Mouse (Mus musculus) embryo, embryonic 11.5 days (tissue): ENCODE results near the gene Ankrd13a.
A peak's percentile ranks its signal among the peaks of the same experiment; 100 is the strongest.
"Not testable (repeated sequence)": the region's sequence is repeated elsewhere in the genome, so short reads cannot be mapped to it uniquely, and the experiment has no call there.

Experiments used
- DNase-seq: peaks from one replicate; pipeline ENCODE4 v3.0.0-alpha.2; 2012; ENCODE audit warnings: low read depth, low spot score

Ankrd13a gene

DNA sequence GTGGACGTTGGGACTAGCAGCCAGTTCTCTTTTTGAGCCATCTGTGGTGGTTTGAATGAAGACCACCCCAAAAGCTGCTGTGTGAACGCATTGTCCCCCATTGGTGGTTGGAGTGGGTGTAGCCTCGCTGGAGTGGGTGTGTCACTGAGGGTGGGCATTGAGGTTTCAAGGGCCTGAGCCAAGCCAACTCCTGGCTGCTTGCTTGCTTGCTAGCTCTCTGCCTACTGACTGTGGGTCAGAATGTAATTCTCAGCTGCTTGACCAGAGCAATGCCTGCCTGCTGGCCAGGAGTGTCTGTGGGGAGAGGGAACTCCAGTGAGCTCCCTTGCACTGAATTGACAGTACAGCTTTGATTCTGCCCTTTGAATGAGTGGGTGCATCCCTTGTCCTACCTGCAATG, 55.3 kb downstream of the Ankrd13a start:
- DNase-seq: no peak

DNA sequence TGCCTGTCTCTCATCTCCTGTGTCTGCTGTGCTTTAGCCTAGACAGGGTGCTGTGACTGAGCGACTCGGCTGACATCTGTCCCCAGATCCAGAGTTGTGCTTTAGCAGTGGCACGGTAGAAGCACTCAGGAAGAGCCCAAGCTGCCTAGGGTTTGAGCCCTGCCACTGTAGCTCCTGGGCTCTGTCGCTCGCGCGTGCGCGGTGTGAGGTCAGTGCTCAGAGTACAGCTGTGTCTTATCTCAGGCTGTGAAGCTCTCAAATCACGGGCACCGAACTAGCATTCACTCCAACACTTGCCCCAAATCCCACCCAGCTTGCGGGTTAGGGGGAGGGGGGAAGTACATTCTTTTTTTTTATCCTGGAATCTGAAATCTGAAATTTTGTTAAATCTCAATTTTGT, 62.4 kb downstream of the Ankrd13a start:
- DNase-seq: no peak

DNA sequence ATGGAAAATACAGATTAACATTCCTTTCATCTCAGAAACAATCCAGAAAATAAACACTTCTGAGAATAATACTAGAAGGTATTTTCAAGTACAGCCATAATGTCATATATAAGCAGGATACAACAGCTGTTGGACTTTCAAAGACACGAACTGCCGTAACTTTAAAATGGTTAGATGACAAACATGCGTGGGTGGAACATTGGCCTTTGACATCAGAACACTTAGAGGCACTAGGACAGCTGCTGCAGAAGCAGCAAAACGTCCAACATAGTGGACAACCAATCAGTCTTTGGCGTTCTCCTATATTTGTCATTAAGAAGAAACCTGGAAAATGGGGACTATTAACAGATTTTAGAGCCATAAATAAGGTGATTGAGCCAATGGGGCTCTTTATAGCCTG, 66.0 kb downstream of the Ankrd13a start:
- not testable (repeated sequence) for DNase-seq

DNA sequence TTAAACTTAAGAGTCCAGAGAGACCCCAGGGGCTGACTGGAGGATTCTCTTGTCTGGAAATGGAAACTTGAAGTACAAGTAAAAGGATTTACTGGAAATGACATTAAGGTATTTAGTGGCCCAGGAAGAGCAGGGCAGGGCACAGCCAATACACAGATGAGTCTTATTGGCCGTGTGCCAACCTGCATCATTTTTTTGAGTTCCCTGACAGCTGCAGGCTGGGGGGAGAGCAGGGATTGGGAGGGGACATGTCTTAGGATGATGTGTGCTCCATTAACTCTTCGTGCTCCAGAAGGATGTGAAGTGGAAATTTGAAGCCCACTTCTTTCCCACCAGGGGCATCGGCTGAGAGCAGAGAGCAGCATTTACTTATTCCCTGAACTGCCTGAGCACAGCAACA, 67.7 kb downstream of the Ankrd13a start:
- peak; percentile 27 for DNase-seq

DNA sequence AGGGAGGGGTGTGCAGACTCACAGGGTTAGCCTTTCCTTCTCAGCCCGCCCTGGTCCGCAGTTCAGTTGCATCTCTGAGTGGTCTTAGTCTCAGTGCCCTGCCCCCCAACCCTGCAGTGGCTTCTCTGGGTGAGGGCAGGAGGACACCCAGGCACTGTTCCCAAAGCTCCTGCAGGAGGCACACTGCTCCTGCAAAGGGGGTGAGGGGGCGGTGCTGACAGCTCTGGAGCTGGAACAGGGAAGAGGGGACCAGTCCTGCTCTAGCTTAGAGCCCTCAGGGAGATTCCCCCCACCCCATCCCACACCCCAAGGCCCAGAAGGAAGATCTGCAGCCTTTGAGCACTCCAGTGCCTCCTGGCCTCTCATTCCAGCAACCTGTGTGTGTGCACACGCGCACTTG, 68.2 kb downstream of the Ankrd13a start:
- DNase-seq: no peak

DNA sequence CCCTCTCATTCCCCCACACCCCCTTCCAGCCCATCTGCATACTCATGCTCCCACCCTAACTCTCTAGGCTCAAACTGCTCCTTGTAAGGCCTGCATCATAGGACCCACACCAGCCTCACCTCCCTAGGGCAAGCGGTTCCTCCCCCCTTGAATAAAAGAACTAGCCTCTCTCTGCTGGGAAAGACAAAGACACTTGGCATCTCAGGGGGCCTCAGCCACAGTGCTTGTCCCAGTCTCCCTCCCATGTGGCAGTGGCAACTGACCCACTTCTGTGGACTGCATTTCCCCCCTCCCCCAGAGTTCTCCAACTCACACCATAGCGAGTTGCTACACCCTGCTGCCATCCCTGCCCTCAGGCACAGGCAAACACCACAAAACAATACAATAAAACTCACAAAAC, 69.9 kb downstream of the Ankrd13a start:
- DNase-seq: not testable (repeated sequence)

DNA sequence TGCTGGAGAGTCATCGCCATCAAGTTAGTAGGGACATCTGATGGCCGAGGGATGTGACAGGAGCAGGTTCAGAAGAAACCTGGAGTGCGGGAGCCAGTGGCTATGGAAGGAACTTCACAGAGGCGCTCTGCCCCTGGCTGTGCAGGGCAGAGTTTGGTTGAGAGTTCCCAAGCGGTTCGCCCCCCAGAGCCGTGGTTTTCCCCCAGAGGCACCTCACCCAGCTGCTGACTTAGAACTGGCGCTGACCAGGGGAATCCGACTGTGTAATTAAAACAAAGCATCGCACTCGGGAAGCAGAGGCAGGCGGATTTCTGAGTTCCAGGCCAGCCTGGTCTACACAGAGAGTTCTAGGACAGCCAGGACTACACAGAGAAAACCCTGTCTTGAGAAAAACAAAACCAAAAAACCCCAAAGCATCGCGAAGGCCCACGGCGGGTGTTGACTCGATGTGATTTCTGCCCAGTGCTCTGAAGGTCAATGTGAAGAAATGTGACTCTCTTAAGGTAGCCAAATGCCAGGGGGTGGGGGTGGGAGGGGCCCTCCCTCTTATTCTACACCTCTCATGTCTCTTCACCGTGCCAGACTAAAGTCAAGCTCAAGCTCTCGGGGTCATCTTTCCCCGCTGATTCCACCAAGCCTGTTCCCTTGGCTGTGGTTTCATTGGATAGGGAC, 77.2 kb downstream of the Ankrd13a start:
- DNase-seq: no peak

DNA sequence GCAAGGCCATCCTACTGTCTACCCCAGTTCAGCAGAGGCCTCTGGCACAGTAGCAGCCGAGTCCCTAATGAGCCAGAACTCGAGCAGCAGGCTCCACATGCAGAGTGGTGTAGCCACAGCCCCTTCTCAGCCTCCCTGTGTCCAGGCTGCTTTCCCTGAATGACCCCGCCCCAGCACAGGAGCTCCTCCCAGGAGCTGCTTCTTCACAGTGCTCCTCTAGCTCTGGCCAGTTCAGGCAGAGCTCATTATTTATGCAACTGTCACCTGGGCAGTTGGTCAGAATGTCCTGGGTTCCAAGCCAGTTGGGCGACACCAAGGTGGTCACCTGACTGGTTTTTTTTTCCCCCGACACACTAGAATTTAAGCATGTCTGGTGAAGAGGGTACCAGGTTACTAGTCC, 78.9 kb downstream of the Ankrd13a start, which contains the start of gene 4930519G04Rik:
Gene 4930519G04Rik, plus strand, starts transcription at position 301 of the 400 bp plus-strand sequence.
- not testable (repeated sequence) for DNase-seq
